Mouse (Mus musculus): ENCODE results near the gene Fancg. TPM values are rescaled to one million over a fixed set of nuclear protein-coding genes. Genes with fewer than 3 reads are reported as not detected.

Gene Fancg
- polyA plus RNA-seq, 1 experiment from 2014 or later: 16.6 TPM

DNA sequence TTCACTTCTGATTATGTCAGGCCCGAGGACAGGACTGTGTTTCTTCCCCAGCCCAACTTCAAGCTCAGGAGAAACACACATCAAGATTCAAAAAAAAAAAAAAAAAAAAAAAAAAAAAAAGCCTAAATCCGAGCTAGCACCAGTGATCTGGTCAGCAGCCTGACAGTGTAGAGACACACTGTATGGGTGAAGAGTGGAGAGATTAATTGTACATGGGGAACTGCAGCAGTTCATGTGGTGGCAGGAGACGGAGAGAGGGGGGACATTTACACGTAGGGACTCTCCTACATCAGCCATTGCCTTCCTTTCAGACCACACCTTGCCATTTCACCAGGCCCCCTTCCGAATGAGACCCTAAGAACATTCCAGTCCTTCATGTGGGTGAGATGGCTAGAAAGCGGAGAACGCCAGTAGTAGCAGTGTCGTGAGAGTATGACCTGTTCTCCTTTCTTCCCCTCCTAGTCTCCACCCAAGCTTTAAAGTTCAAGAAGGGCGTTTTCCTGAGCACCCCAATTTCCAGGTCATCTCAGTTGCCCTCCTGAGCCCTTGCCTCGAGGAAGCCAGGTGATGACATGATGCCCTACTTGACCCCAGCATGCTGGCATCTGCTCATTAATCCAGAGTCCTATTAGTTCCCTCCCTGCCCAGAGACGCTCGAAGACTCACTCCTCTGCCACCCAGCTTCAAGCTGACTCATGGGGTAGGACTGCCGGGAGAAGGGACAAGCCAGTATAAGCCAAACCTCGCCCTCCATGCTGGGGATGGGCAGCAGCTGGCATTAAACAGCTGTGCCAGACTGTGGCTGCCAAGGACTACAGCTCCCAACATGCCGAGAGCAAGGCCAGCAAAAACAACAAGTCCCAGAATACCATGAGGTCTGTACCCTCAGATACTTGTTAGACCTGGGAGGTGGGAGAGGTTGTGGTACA is 28.5 kb upstream of the Fancg start:
- peak overlapping the region; percentile 49; the same call in 1 of the 2 replicates for H3K9ac ChIP-seq (replicated peaks; ENCODE audit: low read depth, low read length)
- peaks cover 11% of the 10 kb centered on the region for H3K4me1 ChIP-seq (ENCODE audit: control insufficient read depth, insufficient read depth, low read length)
- peak overlapping the region; percentile 54; the same call in 1 of the 2 replicates for H3K4me3 ChIP-seq (ENCODE audit: low read depth, low read length)
- H3K27ac ChIP-seq (ENCODE audit: low read length): no peak overlapping the region
- no peaks in the 10 kb centered on the region for H3K27me3 ChIP-seq (ENCODE audit: control insufficient read depth, insufficient read depth, low read length)
- H3K36me3 ChIP-seq (ENCODE audit: control insufficient read depth, insufficient read depth, low read length): peaks cover 17% of the 10 kb centered on the region; the same call in 1 of the 2 replicates
- peak overlapping the region; percentile 43 for H3K4me2 ChIP-seq (replicated peaks; ENCODE audit: low read depth, low read length)
- 52% methylated on average over 15 of the region's 15 CpGs for WGBS
- no peak for ATAC-seq (ENCODE audit: insufficient number of reproducible peaks, insufficient read depth, low FRiP score, low read depth)
- H3K9me3 ChIP-seq (ENCODE audit: control insufficient read depth, low read depth, low read length): no peaks in the 10 kb centered on the region

DNA sequence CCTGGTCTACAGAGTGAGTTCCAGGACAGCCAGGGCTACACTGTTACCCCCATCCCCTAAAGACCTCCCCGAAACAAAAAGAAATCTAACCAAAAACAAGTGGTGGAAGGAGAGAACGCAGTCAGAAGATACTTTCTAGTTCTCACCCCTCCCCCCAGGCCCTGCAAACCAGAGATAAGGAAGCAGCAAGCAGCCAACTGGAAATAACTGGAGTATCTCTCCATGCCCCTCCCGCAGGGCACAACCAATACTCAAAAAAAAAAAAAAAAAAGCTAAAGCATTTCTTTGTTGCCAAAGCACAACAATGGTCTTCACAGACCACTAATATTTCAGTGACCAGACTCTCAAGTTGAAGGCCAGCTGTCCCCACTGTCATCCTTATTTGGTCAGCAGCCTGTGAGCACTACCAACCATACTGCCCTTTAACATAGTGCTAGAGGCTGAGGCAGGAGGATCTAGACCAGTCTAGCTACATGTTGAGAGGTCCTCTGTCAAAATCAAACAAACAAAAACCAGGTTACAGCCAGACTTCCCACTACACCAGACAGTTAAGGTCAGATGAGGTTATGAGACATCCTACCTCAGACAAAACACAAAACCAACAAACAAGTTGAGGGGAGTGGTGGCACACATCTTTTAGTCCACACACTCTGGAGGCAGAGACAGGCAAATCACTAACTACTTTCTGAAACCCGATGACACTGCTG is 27.7 kb upstream of the Fancg start:
- H3K4me2 ChIP-seq (replicated peaks; ENCODE audit: low read depth, low read length): no peak overlapping the region
- WGBS: 75% methylated on average over 4 of the region's 4 CpGs
- no peaks in the 10 kb centered on the region for H3K9me3 ChIP-seq (ENCODE audit: control insufficient read depth, low read depth, low read length)
- H3K36me3 ChIP-seq (ENCODE audit: control insufficient read depth, insufficient read depth, low read length): peaks cover 23% of the 10 kb centered on the region; the same call in 1 of the 2 replicates
- no peak overlapping the region for H3K27ac ChIP-seq (ENCODE audit: low read length)
- H3K9ac ChIP-seq (replicated peaks; ENCODE audit: low read depth, low read length): no peak overlapping the region
- ATAC-seq (ENCODE audit: insufficient number of reproducible peaks, insufficient read depth, low FRiP score, low read depth): no peak
- H3K4me3 ChIP-seq (ENCODE audit: low read depth, low read length): no peak overlapping the region
- H3K4me1 ChIP-seq (ENCODE audit: control insufficient read depth, insufficient read depth, low read length): peaks cover 8% of the 10 kb centered on the region
- H3K27me3 ChIP-seq (ENCODE audit: control insufficient read depth, insufficient read depth, low read length): no peaks in the 10 kb centered on the region

DNA sequence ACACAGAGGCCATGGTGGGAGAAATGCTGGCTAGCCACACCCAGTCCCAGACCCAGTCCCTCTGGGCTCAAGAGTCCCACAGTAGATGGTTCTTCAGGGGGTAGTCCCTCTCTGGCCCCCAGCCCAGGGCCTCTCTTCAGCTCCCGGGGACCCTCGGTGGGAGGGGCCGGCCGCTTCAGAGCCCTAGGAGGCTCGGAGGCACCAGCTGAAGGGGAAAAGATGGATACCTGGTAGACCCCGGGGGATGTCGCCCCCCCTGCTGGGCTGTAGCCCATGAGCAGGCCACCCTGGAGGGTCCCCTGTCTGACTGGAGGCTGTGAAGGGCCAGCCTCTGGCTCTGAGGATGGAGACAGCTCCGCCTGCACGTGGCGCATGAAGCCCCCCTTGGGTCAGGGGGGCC is 26.1 kb upstream of the Fancg start:
- H3K27ac ChIP-seq (ENCODE audit: low read length): no peak overlapping the region
- H3K4me3 ChIP-seq (ENCODE audit: low read depth, low read length): no peak overlapping the region
- H3K27me3 ChIP-seq (ENCODE audit: control insufficient read depth, insufficient read depth, low read length): no peaks in the 10 kb centered on the region
- H3K9ac ChIP-seq (replicated peaks; ENCODE audit: low read depth, low read length): no peak overlapping the region
- peaks cover 12% of the 10 kb centered on the region for H3K4me1 ChIP-seq (ENCODE audit: control insufficient read depth, insufficient read depth, low read length)
- no peaks in the 10 kb centered on the region for H3K9me3 ChIP-seq (ENCODE audit: control insufficient read depth, low read depth, low read length)
- H3K4me2 ChIP-seq (replicated peaks; ENCODE audit: low read depth, low read length): no peak overlapping the region
- 92% methylated on average over 10 of the region's 10 CpGs for WGBS
- H3K36me3 ChIP-seq (ENCODE audit: control insufficient read depth, insufficient read depth, low read length): peaks cover 23% of the 10 kb centered on the region; the same call in 1 of the 2 replicates
- no peak for ATAC-seq (ENCODE audit: insufficient number of reproducible peaks, insufficient read depth, low FRiP score, low read depth)

DNA sequence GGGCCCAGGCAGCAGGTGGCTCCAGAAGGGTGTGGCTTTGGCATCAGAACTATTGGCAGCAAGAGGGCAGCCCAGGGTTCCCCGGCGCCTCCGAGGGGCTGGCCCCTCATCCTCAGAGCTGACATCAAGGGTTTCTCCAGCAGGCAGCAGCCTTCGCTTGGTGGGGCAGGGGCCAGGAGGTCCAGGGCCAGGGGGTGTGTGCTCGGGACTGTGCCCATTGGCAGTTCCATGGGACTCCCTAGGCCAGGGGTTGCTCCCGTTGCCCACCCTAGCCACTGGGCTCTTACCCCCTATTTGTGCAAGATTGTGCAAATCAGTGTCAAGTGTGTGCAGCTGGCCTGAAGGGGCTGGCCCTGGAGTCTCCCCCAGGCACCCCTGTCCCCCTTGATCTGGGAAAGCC is 25.5 kb upstream of the Fancg start:
- H3K27me3 ChIP-seq (ENCODE audit: control insufficient read depth, insufficient read depth, low read length): no peaks in the 10 kb centered on the region
- no peak for ATAC-seq (ENCODE audit: insufficient number of reproducible peaks, insufficient read depth, low FRiP score, low read depth)
- H3K9ac ChIP-seq (replicated peaks; ENCODE audit: low read depth, low read length): no peak overlapping the region
- no peak overlapping the region for H3K4me2 ChIP-seq (replicated peaks; ENCODE audit: low read depth, low read length)
- no peak overlapping the region for H3K27ac ChIP-seq (ENCODE audit: low read length)
- no peaks in the 10 kb centered on the region for H3K9me3 ChIP-seq (ENCODE audit: control insufficient read depth, low read depth, low read length)
- 85% methylated on average over 6 of the region's 6 CpGs for WGBS
- peaks cover 23% of the 10 kb centered on the region; the same call in 1 of the 2 replicates for H3K36me3 ChIP-seq (ENCODE audit: control insufficient read depth, insufficient read depth, low read length)
- peaks cover 12% of the 10 kb centered on the region for H3K4me1 ChIP-seq (ENCODE audit: control insufficient read depth, insufficient read depth, low read length)
- no peak overlapping the region for H3K4me3 ChIP-seq (ENCODE audit: low read depth, low read length)

DNA sequence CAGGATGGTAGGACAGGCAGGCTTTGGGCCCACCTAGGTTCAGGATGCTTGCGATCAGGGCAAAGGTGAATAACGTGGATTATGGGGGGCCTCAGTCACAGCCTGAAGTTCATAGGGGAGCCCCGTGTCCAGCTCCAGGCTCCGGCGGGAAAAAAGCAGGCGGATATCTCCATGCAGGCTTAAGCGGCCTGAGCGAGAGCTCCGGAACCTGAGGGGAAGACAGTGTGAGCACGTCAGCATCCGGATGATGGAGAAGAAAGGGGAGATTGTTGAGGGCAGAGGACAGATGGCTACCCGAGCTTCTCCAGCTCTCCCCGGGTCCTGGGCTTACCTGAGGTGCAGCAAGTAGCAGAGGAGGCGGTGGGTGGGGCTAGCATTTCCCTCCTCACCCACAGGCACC is 23.2 kb upstream of the Fancg start:
- no peak overlapping the region for H3K9ac ChIP-seq (replicated peaks; ENCODE audit: low read depth, low read length)
- no peaks in the 10 kb centered on the region for H3K27me3 ChIP-seq (ENCODE audit: control insufficient read depth, insufficient read depth, low read length)
- no peak overlapping the region for H3K4me2 ChIP-seq (replicated peaks; ENCODE audit: low read depth, low read length)
- 80% methylated on average over 14 of the region's 14 CpGs for WGBS
- H3K4me3 ChIP-seq (ENCODE audit: low read depth, low read length): no peak overlapping the region
- no peak for ATAC-seq (ENCODE audit: insufficient number of reproducible peaks, insufficient read depth, low FRiP score, low read depth)
- no peak overlapping the region for H3K27ac ChIP-seq (ENCODE audit: low read length)
- H3K4me1 ChIP-seq (ENCODE audit: control insufficient read depth, insufficient read depth, low read length): peaks cover 10% of the 10 kb centered on the region; the same call in 1 of the 2 replicates
- H3K9me3 ChIP-seq (ENCODE audit: control insufficient read depth, low read depth, low read length): no peaks in the 10 kb centered on the region
- H3K36me3 ChIP-seq (ENCODE audit: control insufficient read depth, insufficient read depth, low read length): peaks cover 36% of the 10 kb centered on the region; the same call in 1 of the 2 replicates

DNA sequence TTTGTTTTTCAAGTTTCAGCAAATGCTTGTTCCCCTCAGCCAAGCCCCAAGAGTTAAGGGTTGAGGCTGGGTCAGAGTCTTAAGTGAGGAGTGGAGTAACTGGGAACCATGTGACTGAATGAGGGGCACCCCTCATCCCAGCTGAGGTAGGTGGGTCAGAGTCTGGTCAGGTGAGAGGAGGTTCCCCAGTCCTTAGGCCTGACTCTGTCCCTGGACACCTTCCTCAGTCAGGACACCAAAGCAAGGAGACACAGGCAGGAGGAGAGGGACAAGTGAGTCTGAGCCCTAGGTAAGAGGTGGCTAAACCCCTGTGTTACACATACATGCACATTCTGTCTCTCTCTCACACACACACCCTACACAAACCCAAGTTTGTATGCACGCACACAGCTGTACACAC is 22.2 kb upstream of the Fancg start:
- ATAC-seq (ENCODE audit: insufficient number of reproducible peaks, insufficient read depth, low FRiP score, low read depth): no peak
- H3K36me3 ChIP-seq (ENCODE audit: control insufficient read depth, insufficient read depth, low read length): peaks cover 44% of the 10 kb centered on the region

GRCm38 (mm10) chr4:43031237-43031995 is 21.1 kb upstream of the Fancg start, which contains the start of gene Stoml2:
Gene Stoml2, minus strand, starts transcription at chr4:43031710.
- Histone ChIP-seq H3K4me2 (replicated peaks; ENCODE audit: low read depth, low read length) (peak within 1 kb of the TSS; percentile 94), H3K9me3 (ENCODE audit: control insufficient read depth, low read depth, low read length) (no peaks in the 10 kb centered on the region), H3K36me3 (ENCODE audit: control insufficient read depth, insufficient read depth, low read length) (peaks cover 52% of the 10 kb centered on the region), H3K9ac (replicated peaks; ENCODE audit: low read depth, low read length) (peak within 1 kb of the TSS; percentile 85), H3K4me1 (ENCODE audit: control insufficient read depth, insufficient read depth, low read length) (peaks cover 10% of the 10 kb centered on the region; the same call in 1 of the 2 replicates), H3K27ac (ENCODE audit: low read length) (peak within 1 kb of the TSS; percentile 87), H3K27me3 (ENCODE audit: control insufficient read depth, insufficient read depth, low read length) (no peaks in the 10 kb centered on the region), H3K4me3 (ENCODE audit: low read depth, low read length) (peak within 1 kb of the TSS; percentile 82)
- WGBS: under 1% methylated on average over 38 of the region's 38 CpGs
- peak; percentile 97 for ATAC-seq (ENCODE audit: insufficient number of reproducible peaks, insufficient read depth, low FRiP score, low read depth)

More for the DNA sequence above, 22.2 kb upstream of the Fancg start:
- Histone ChIP-seq H3K4me1 (ENCODE audit: control insufficient read depth, insufficient read depth, low read length) (peaks cover 10% of the 10 kb centered on the region; the same call in 1 of the 2 replicates), H3K27me3 (ENCODE audit: control insufficient read depth, insufficient read depth, low read length) (no peaks in the 10 kb centered on the region), H3K9ac (replicated peaks; ENCODE audit: low read depth, low read length) (no peak overlapping the region), H3K9me3 (ENCODE audit: control insufficient read depth, low read depth, low read length) (no peaks in the 10 kb centered on the region), H3K4me3 (ENCODE audit: low read depth, low read length) (no peak overlapping the region), H3K4me2 (replicated peaks; ENCODE audit: low read depth, low read length) (no peak overlapping the region), H3K27ac (ENCODE audit: low read length) (no peak overlapping the region)
- WGBS: 100% methylated on average over 1 of the region's 1 CpGs

- peak overlapping the region; percentile 87 for H3K27ac ChIP-seq (ENCODE audit: low read length)
- no peaks in the 10 kb centered on the region for H3K9me3 ChIP-seq (ENCODE audit: control insufficient read depth, low read depth, low read length)
- H3K36me3 ChIP-seq (ENCODE audit: control insufficient read depth, insufficient read depth, low read length): peaks cover 48% of the 10 kb centered on the region
- H3K9ac ChIP-seq (replicated peaks; ENCODE audit: low read depth, low read length): peak overlapping the region; percentile 85
- ATAC-seq (ENCODE audit: insufficient number of reproducible peaks, insufficient read depth, low FRiP score, low read depth): peak; percentile 56
- peak overlapping the region; percentile 82 for H3K4me3 ChIP-seq (ENCODE audit: low read depth, low read length)
- H3K4me1 ChIP-seq (ENCODE audit: control insufficient read depth, insufficient read depth, low read length): peaks cover 10% of the 10 kb centered on the region; the same call in 1 of the 2 replicates
- no peaks in the 10 kb centered on the region for H3K27me3 ChIP-seq (ENCODE audit: control insufficient read depth, insufficient read depth, low read length)
- peak overlapping the region; percentile 94 for H3K4me2 ChIP-seq (replicated peaks; ENCODE audit: low read depth, low read length)
- 1% methylated on average over 28 of the region's 28 CpGs for WGBS
Measured at GRCm38 (mm10) chr4:43030780-43031230, 20.5 kb upstream of the Fancg start.
